Mouse (Mus musculus) NIH3T3 (cell line): Measurements from ENCODE around the gene Olfr92.

Source experiments
- DNase-seq: peaks from one replicate; pipeline ENCODE4 v3.0.0-alpha.2; 2012; ENCODE audit warnings: low read depth

Gene Olfr92

DNA sequence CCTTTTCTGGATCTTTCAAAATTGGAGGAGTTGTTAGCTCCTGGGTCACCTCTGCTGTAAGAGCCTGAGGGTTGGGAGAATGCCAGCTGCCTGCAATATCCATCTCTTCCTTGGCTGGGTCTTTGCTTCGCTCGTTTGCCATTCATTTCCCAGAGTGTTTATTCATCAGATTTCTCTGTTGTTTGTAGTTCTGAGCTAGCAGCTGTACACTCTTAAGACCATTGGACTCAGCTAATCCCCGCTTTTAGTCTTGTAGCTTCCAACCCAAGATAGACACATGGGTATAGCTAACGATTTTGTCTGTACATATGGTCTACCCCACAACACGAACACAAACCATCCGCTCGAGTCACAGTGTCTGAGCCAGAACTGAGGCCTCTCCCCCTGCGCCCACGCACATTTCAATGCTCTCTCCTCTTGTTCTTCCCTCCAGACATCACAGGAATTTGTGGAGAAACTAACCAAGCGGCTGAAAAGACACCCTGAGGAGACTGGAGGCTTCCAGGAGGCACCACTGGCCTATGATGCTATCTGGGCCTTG is 57.7 kb downstream of the Olfr92 start:
- DNase-seq: peak; percentile 72

DNA sequence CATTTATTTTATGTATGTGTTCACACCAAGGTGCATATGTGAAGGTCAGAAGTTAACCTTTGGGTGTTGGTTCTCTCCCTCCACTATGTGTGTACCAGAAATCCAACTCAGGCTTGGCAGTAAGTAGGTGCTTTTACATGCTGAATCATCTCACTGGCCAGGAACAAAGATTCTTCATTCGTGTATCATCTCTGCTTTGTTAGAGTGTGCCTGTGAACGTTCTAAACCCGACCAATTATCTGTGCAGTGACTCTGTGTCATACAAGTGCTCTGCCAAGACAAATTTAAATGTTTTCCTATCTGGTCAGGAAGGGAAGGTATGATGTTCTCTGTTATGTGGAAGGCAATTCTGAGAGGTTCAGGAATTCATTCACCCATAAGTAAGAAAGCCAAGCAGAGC is 58.5 kb downstream of the Olfr92 start:
- DNase-seq: peak; percentile 67
